Mouse (Mus musculus): ENCODE data around the gene Ackr4.

DNA sequence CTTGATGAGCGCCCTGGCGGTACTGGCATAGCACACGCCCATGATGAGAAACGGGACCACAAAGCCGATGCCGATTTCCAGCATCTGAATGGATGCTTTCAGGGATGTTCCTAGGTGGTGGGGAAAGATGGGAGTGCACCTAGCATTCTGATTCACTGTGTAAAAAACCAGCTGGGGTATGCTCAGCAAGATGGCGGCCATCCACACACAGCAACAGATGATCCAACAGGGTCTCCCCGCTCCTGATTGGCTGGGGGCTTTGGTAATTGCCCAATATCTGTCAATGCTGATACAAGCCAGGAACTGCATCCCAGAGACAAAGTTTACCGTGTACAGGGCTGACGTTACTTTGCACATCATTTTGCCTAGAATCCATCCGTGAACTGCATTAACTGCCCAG lies 27.7 kb downstream of the Ackr4 start:
- no peak for TF ChIP-seq CTCF (IDR thresholded peaks at IDR 0.05; ENCODE audit: control insufficient read depth, insufficient read depth, insufficient read length)
- TF ChIP-seq MAX (IDR thresholded peaks at IDR 0.05), result no peak
- TF ChIP-seq MYOD1 (IDR thresholded peaks at IDR 0.05; ENCODE audit: control insufficient read depth, insufficient read length, low read depth), result no peak
- no peak for TF ChIP-seq CEBPB (IDR thresholded peaks at IDR 0.05; ENCODE audit: low read depth)
- no peak for TF ChIP-seq USF1 (IDR thresholded peaks at IDR 0.05; ENCODE audit: low read depth)
- TF ChIP-seq FOSL1 (IDR thresholded peaks at IDR 0.05; ENCODE audit: insufficient read depth, low read length, poor library complexity, severe bottlenecking), result no peak
- no peak for TF ChIP-seq MYOG (IDR thresholded peaks at IDR 0.05; ENCODE audit: control insufficient read depth, extremely low read depth, insufficient read length)
